Mouse (Mus musculus) testis, postnatal 10 days (tissue): ENCODE measurements around the gene Usp37.
A peak's percentile ranks its signal among the peaks of the same experiment; 100 is the strongest.

Source experiments
- DNase-seq: peaks from one replicate; pipeline ENCODE4 v3.0.0; 2021; ENCODE audit warnings: low spot score

Usp37 gene

DNA sequence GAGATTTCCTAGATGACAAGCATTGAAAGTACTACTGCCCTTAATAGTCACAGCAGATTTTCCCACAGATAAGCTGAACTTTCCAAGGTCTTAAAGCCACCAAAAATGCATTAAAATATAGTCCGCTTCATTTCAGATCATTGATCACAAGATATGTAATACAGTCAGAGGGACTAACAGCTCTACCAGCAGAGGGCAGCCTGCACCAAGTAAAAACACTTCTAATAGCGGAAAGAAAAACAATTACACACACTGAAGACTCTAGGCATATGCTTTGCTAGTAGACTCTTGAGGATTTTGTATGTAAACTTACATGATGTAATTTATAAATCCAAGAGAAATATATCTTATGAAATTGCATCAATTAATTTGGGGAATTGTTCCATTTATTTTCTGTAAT is 83.8 kb downstream of the Usp37 start:
- DNase-seq = peak; percentile 79

DNA sequence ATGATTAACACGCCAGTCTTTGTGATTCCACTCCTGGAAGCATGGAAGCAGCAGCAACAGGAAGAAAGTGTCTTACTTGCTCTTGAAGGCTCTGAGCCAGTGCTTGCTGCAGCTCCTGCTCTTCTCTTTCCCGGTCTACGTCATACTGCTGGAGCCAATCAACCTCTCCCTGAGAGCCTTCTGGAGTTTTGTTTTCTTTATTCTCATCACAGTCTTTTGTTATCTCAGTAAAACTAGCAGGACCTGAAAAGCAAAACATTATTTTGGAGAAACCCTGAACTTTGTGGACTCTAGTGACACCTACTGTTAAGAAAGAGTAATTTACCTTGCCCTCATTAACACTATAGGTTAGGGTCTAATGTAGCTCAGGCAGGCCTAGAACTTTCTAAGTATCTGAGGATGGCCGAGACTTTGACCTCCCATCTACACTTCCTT is 91.5 kb downstream of the Usp37 start:
- DNase-seq = no peak

DNA sequence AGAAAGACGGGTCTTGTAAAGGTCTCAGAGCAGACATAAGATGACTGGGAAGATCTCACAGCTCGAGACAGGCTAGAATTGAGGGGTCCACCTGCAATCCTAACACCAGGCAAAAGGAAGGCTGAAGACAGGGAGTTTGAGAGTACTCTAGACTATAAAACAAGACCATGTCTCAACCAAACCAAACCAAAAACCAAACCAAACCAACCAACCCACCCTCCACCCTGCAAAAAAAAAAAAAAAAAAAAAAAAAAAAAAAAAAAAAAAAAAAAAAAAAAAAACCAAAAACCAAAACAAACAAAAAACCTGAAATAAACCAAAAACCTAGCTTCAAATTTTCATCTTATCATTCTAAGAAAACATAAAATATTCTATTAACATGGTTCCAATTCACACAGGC is 99.5 kb downstream of the Usp37 start:
- no peak for DNase-seq

DNA sequence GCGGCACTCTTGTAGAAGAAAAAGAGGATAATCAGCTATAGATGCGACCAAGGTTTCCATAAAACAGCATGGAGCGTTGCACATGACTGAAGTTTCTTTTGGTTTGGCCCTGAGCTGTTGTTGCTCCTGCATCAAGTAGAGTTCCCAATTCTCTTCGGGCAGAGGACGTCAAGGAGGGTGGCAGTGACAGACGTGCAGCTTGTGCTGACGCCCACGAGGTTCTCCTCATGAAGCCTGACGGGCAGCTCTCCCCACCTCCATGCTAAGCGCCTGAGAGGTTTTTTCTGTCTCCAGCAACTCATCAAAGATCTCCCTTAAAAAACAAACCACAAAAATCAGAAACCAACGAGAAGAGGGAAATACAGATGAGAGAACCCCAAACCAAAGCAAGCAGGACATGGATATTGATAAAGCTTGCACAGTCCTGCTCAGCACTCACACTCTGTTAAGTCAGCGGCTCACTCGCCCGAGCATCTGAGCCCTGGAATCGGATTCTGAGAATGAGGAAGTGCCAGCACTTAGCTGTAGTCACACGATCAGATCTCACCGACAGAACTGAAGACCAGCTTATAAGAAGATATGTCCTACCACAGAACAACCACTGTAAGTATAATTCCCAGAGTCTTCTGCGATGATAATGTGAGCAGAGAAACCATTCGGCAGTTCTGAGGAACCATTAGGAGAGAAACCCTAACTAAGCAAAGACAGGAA is 104.8 kb downstream of the Usp37 start:
- no peak for DNase-seq

DNA sequence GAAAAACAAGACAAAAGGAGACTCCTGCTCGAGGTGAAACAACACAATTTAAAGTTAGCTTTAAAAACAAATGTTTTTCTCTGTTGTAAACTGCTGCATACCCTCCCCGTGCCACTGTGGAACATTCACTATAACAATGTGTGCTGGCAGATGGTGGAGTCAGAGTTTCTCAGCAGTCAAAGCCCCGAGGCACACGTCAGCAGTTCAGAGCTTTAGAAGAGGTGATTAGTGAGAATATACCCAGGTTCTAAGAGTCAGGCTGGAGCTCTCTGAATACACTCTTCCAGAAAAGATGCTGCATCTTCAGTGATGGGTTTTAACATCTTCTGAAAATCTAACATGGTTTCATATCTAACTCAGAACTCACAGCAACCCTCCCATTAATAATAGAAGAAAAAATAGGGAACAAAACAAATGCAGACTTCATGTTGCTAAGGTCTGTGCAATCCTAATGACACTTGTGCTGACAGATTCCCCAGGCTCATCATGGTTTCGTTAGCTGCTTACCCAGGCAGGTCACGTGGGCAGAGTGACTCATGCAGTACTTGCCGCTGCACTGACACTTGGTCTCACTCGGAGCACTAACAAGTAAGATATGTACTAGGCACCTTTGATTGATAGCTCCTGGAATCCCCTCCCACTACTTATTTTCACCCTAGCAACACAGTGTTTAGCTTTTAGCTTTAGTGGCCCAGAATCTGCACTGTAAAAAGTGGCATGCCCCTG is 106.2 kb downstream of the Usp37 start:
- DNase-seq = no peak

DNA sequence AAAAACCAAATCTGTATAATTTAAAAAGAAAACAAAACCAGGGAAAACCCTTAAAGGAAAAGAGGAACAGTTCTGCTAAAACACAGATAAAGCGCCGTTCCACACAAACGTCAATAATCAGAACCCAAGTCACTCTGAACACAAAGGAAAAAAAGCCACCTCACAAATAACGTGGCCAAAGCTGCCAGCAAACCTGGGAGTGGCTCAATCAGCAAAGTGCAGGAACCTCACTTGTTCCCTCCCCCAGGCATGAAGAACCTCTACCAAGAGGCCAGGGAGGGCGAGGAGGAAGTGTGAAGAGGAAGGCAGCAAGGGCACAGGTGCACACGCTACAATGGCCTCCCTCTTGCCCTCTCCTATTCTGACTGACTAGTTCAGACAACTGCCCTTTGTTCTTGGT is 108.5 kb downstream of the Usp37 start:
- no peak for DNase-seq

DNA sequence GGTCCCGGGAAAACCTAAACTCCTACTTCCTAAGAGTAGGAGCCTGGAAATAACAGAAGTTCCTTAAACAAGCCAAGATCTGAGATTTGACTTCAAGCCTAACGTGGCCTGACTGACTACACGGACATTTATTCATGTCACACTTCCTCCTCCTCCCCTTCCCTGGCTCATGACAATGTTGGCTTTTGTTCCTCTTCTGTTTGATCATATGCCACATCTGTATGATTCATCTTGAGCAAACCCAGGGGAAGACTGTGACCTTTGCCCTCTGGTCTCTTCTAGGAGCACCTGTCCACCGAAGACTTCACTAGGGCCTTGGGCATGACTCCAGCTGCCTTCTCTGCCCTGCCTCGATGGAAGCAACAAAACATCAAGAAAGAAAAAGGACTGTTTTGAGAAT is 109.5 kb downstream of the Usp37 start:
- DNase-seq = no peak

DNA sequence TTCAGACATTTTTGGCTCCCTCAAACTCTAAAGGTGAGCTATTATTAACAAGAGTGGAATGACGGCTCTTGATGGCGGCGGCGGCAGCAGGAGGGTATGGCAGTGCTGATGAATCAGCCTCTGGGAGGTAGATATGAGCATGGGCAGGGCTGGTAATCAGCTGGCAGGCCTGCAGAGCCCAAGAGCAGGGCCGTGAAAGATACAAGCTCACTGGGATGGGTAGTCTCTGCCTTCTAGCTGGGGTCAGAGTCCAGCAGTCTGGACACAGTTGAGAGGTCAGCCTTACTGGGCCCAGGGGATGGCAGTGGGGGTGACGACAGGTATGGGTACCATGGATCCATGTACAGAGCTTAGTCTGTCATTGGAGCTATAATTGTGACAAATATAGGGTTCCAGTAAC is 110.9 kb downstream of the Usp37 start:
- DNase-seq = no peak

DNA sequence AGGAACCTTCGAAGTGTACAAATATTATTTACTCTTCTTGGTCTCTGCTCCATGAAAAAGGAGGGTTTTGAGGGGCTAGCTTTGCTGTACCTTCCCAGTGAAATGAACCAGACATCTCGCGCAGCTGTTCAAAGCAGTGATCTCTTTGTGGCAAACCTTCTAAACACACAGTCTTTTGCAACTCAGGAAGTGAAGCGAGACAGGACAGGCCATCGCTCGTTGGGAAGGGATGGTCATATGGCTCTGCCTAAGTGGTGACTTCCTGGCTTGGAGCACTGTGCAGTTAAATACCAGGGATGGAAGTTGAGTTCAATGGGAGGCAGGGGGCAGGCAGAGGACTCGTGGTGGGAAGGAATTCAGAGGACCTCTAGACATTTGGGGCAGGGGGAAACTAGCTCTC is 118.2 kb downstream of the Usp37 start:
- no peak for DNase-seq

DNA sequence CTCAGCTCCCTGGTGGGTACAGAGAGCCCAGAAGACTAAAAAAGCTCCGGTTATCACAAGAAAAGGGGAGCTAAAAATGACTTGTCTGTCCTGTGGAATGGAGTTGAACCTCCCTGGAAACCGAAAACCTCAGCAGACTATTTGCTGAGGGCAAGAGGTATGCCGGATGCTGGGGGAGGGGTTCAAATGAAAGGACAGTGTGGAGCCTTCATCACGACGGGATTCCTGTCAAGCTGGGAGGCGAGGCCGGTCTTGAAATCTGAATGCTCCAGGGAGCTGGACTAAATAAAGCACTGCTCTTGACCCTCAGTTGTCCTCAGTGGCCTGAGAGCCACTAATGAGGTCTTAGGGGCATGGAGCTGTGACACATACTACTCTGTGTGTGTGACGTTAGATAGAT is 120.9 kb downstream of the Usp37 start:
- DNase-seq = no peak

DNA sequence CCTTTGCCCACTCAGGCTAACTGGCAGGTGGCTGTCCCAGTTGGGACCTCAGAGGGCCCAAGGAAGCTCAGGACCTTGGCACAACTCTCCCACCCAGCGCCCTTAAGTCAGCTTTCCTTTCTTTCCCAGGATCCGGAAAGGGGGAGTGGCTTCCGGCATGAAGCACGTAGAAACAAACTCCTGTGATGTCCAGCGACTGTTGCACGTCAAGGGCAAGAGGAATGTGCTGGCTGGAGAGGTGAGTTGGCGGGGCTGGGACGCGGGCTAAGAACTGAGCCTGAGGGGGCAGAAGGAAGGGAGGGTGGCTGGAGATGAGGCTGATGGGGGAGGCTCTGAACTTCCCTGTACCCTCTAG is 124.7 kb downstream of the Usp37 start:
- no peak for DNase-seq

DNA sequence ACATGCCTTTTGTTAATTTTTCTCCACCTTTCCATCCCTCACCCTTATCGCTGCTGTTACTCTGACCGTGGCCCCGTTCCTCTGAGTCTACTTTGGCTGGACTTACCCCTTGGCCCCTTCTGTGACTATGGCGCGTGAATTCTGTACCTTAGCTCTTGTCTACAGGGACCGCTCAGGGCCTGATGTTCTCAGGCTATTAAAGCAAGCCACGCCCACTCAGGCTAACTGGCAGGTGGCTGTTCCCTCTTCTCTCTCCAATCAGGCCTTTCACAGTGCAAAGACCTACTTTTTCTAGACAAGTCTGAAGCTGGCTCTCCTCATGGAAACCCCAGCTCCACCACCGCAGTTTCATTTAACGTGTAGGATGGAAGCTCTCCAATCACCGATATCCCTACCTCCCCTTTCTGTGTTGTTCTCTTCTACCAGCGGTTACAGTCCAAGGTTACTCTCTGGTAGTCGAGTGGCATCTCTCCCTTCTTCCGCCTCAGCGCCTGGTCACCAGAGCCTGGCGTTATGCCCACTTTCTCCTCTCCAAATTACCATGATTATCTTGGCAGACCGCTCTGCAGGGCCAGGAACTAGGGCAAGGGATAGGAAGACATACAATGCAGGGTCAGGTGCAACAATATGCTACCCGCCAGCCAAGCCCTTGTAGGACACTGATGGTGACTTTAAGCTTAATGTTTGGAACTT is 125.2 kb downstream of the Usp37 start:
- peak; percentile 64 for DNase-seq

DNA sequence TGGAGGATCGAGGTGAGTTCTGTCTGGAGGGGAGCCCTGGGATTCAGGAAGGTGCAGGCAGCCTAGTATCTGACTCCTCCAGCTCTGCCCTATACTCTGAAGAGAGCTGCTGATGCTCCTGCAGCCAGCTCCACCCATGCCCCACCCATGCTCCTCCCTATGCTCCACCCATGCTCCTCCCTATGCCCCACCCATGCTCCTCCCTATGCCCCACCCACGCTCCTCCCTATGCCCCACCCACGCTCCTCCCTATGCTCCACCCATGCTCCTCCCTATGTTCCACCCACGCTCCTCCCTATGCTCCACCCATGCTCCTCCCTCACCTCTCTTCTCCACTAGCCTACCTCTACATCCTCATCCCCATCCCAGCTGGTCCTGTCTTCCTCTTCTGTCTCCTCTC is 128.9 kb downstream of the Usp37 start:
- DNase-seq = peak; percentile 66

DNA sequence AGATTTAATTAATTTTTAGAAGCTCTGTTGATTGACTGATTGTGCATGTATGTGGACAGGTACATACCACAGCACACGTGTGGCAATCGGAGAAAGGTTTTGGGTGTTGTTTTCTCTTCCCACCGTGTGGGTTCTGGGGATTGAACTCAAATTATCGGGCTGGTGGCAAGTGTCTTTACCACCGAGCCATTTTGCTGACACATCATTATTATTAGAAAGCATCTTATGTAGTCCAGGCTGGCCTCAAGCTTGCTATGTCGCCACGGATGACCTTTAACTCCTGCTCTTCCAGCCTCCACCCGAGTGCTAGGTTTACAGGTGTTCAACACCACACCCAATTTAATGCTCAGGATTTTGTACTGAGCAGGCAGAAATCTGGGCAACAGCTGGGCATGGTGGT is 131.4 kb downstream of the Usp37 start:
- DNase-seq = no peak

DNA sequence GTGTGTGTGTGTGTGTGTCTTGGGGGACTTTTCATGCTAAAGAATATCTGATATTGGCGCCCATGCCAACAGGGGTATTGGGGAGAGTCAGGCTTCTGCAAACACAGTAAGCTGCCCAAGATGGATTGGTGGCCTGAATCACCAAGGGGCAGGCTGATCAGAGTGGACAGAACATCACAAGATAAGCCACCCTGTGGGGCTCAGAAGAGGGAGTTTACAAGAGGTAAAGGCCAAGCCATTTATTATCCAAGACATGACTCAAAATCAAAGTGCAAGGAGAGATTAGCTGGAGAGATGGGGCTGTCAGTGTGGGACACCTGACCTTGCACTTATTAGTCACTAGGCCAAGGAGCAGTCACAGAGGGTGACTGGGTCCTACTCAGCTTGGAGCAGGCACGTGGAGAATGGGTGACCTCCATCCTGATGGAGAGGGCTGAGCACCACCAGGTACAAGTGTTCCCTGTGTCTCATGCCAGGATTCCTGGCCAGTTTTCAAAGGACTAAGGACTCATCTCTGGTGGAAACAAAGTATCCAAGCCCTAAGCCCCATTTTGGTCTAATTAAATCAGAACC is 132.2 kb downstream of the Usp37 start:
- DNase-seq = no peak

DNA sequence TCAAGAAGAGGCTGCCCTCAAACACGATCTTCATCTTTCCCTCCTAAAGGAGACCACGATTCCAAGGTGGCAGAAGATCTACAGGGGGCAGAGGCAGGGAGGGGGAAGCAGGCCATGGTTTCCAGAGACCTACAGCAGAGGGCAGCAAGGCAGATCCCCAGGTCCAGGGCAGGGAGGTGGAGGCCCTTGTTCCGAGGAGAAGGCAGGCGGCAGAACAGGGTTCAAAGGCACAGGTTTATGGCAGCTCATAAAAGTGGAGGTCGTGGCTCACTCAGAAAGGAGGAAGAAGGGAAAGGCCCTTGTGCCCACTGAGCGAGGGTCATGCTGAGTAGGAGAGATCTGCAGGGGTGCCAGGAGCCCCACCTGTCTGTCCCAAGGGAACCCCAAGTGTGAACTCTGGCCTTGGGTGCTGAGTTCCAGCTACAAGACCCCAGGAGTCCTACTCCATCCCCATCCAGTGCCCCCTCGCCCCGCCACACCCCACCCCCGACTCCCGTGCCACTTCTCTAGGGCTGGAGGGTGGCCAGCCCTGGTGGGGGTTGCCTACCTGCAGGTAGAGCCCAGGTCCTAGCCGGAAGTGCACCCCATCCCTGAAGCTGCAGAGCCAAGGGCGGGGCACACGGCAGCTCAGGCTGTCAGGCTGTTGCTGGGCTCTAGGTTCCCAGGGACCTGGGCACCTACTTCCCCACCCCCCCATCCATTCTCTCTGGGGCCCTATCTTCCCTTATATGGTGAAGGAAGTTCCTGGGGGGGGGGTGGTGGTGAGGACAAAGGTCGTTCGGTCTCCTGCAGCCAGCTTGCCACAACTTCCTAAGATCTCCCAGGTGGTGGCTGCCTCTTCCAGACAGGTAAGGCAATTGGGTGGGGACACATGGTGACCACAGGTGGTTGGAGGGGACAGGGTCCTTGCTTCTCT is 135.2 kb downstream of the Usp37 start, which contains the start of gene Vil1:
Gene Vil1, plus strand, starts transcription at position 788 of the 916 bp plus-strand sequence.
- no peak for DNase-seq

DNA sequence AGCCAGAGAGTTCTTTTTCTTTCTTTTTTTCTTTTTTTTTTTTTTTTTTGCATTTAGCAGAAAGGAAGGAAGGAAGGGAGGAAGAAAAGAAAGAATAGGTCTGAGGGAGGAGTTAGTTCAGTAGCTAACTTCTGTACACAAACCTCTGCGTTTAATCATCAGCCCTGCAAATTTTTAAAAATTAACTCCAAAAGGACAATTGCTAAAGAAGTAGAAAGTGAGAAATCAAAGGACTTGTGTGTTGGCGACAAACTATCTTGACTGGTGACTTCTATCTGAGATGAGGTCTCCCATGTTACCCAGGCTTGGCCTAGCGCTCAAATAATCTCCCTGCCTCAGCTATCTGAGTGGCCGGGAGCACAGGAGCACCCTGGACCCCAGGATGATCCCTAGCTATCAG is 139.9 kb downstream of the Usp37 start:
- no peak for DNase-seq

DNA sequence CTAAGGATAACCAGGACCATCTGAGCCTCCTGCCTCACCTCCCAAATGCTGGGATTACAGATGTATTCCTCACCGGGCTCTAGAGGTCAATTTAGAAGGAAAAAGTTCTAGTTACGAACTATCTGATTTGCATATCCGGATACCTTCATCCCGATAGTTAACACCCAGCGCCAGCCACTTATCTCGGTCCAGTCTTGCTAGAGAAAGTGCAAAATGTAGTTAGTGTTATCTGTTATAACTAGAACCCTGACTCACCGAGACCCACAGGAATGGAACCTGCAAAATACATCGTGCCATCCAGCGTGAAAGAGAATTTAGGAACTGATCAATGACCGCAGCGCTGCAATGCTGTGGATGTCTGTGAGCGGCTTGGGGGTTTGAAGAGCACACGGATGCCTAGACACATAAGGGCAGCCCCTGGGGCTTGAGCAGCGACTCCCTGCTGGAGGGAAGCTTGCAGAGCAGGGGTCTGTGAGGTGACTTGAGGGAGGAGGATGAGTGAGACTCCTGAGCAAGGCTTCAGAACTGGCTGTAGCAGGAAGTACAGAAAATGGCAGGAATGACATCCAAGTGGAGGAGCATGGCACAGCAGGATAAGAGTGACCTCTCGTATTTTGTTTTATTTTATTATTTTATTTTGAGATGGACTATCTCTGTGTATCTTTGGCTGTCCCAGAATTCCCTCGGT is 142.9 kb downstream of the Usp37 start:
- no peak for DNase-seq

DNA sequence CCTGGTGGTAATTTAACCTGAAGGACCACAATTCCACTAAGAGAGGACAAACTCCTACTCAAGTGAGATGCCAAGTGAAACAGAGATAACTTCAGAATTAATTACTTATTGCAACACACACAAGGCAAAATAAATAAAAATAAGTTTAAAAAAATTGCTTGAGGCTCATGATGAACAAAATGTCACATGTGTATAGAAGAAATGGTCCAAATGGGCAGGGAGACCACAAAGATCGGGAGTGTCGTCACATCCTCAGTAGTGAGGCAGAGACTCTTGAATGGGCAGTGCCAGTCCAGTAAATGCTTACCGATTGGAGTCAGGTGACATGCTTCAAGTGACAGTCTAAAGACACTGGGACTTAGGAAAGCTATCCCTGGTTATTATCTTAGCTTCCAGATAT is 143.6 kb downstream of the Usp37 start:
- no peak for DNase-seq

DNA sequence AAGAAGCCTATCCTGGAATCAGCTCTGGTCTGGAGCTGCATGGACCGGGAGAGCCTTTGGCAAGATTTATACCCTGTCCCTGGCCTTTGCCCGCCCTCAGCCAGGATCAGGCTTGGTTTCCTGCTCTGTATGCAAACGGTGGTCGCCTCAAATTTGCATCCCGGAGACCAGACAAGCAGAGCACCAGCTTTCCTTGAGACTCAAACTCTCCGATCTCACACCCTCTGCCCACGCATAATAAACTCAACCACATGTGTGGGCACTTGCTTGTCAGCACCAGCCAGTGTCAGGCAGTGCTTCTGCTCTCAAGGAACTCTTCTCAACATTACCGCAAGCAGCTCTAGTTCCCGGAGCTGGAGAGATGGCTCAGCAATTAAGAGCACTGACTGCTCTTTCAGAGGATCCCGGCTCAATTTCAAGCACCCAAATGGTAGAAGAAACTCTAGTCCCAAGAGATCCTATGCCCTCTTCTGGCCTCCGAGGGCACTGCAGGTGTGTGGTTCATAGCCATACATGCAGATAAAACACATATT is 146.1 kb downstream of the Usp37 start:
- DNase-seq = peak; percentile 81
